Mouse (Mus musculus) ES-E14 (cell line): ENCODE data around the gene Vps53.

Experiments
- CHD2 ChIP-seq: IDR thresholded peaks from 2 replicates; pipeline ENCODE4 v1.6.1; 2014; ENCODE audit warnings: mild to moderate bottlenecking, low read depth, low read length, inconsistent platforms
- HCFC1 ChIP-seq: IDR thresholded peaks from 2 replicates; pipeline ENCODE4 v1.6.1; 2012; ENCODE audit warnings: low read length, inconsistent platforms, borderline replicate concordance; ENCODE audit not compliant: insufficient read depth
- ZC3H11A ChIP-seq: IDR thresholded peaks from 2 replicates; pipeline ENCODE4 v1.6.1; 2012; ENCODE audit warnings: low read depth, mild to moderate bottlenecking, inconsistent platforms, low read length, borderline replicate concordance

- TF ChIP-seq HCFC1 (no peak), CHD2 (no peak), ZC3H11A (no peak)
These were observed 19.2 kb downstream of the Vps53 start for GRCm38 (mm10) chr11:76160251-76160650.
